Mouse (Mus musculus): Measurements from ENCODE around the gene Tnik.

Tnik gene

GRCm38 (mm10) chr3:28643252-28643947 lies 380.4 kb downstream of the Tnik start:
- no peak for DNase-seq

GRCm38 (mm10) chr3:28652574-28652973 lies 389.6 kb downstream of the Tnik start:
- DNase-seq, result no peak

GRCm38 (mm10) chr3:28653043-28653442 lies 390.0 kb downstream of the Tnik start:
- no peak for DNase-seq

- no peak for DNase-seq
Observed at GRCm38 (mm10) chr3:28654740-28655139, 391.7 kb downstream of the Tnik start.

- DNase-seq, result no peak
Observed at GRCm38 (mm10) chr3:28658349-28658748, 395.3 kb downstream of the Tnik start.

- DNase-seq, result no peak
Observed at GRCm38 (mm10) chr3:28680851-28681250, 417.8 kb downstream of the Tnik start.

- no peak for DNase-seq
Observed at GRCm38 (mm10) chr3:28681866-28682265, 418.9 kb downstream of the Tnik start.

GRCm38 (mm10) chr3:28682411-28682810 lies 419.4 kb downstream of the Tnik start:
- DNase-seq, result no peak

GRCm38 (mm10) chr3:28685510-28685909 lies 422.5 kb downstream of the Tnik start:
- no peak for DNase-seq

- DNase-seq, result no peak
Observed at GRCm38 (mm10) chr3:28694811-28695210, 431.8 kb downstream of the Tnik start.

GRCm38 (mm10) chr3:28695608-28696007 lies 432.6 kb downstream of the Tnik start:
- DNase-seq, result peak; percentile 61

- DNase-seq, result peak; percentile 39
Observed at GRCm38 (mm10) chr3:28696162-28696561, 433.1 kb downstream of the Tnik start.

GRCm38 (mm10) chr3:28697797-28698196 lies 434.8 kb downstream of the Tnik start, which contains the start of gene Slc2a2:
Slc2a2 (plus strand) TSS chr3:28697903.
- DNase-seq, result peak; percentile 57

- peak; percentile 45 for DNase-seq
Observed at GRCm38 (mm10) chr3:28699601-28700000, 436.6 kb downstream of the Tnik start.

GRCm38 (mm10) chr3:28705522-28706137 lies 442.6 kb downstream of the Tnik start:
- DNase-seq, result peak; percentile 57

GRCm38 (mm10) chr3:28706736-28707135 lies 443.7 kb downstream of the Tnik start:
- DNase-seq, result no peak

GRCm38 (mm10) chr3:28709740-28710139 lies 446.7 kb downstream of the Tnik start:
- no peak for DNase-seq

GRCm38 (mm10) chr3:28713913-28714698 lies 451.1 kb downstream of the Tnik start:
- DNase-seq, result no peak

GRCm38 (mm10) chr3:28718521-28718920 lies 455.5 kb downstream of the Tnik start:
- no peak for DNase-seq

GRCm38 (mm10) chr3:28721218-28721617 lies 458.2 kb downstream of the Tnik start:
- DNase-seq, result no peak

- peak; percentile 34 for DNase-seq
Observed at GRCm38 (mm10) chr3:28721838-28722237, 458.8 kb downstream of the Tnik start.

- no peak for DNase-seq
Observed at GRCm38 (mm10) chr3:28722531-28722930, 459.5 kb downstream of the Tnik start.

- DNase-seq, result no peak
Observed at GRCm38 (mm10) chr3:28723534-28723933, 460.5 kb downstream of the Tnik start.

GRCm38 (mm10) chr3:28725203-28725602 lies 462.2 kb downstream of the Tnik start:
- no peak for DNase-seq
